Mouse (Mus musculus): ENCODE results near the gene Golgb1. TPM values are rescaled to one million over a fixed set of nuclear protein-coding genes. Genes with fewer than 3 reads are reported as not detected.

Golgb1 gene
- polyA plus RNA-seq, 1 experiment = 56.0 TPM

- no peak overlapping the region for H3K4me3 ChIP-seq (ENCODE audit: insufficient read depth, low read length)
- TF ChIP-seq CTCF (IDR thresholded peaks at IDR 0.05; ENCODE audit: extremely low read depth, insufficient read depth, low read length) (no peak), POLR2A (IDR thresholded peaks at IDR 0.05; ENCODE audit: extremely low read depth, insufficient read depth, low read length) (no peak)
- H3K27ac ChIP-seq (ENCODE audit: insufficient read depth, low read length) = no peak overlapping the region
- no peaks in the 10 kb centered on the region for H3K4me1 ChIP-seq (ENCODE audit: control insufficient read depth, insufficient read depth, low read length)
Measured at GRCm38 (mm10) chr16:36911909-36912308, 37.0 kb downstream of the Golgb1 start.

- H3K4me1 ChIP-seq (ENCODE audit: control insufficient read depth, insufficient read depth, low read length) = no peaks in the 10 kb centered on the region
Measured at GRCm38 (mm10) chr16:36912311-36912710, 37.4 kb downstream of the Golgb1 start.

GRCm38 (mm10) chr16:36914195-36914594 is 39.3 kb downstream of the Golgb1 start:
- TF ChIP-seq CTCF (IDR thresholded peaks at IDR 0.05; ENCODE audit: extremely low read depth, insufficient read depth, low read length) = no peak
- no peak for TF ChIP-seq POLR2A (IDR thresholded peaks at IDR 0.05; ENCODE audit: extremely low read depth, insufficient read depth, low read length)
- no peak overlapping the region for H3K27ac ChIP-seq (ENCODE audit: insufficient read depth, low read length)

More at GRCm38 (mm10) chr16:36912311-36912710, 37.4 kb downstream of the Golgb1 start:
- Histone ChIP-seq H3K4me3 (ENCODE audit: insufficient read depth, low read length) (no peak overlapping the region), H3K27ac (ENCODE audit: insufficient read depth, low read length) (no peak overlapping the region)
- TF ChIP-seq POLR2A (IDR thresholded peaks at IDR 0.05; ENCODE audit: extremely low read depth, insufficient read depth, low read length) (no peak), CTCF (IDR thresholded peaks at IDR 0.05; ENCODE audit: extremely low read depth, insufficient read depth, low read length) (no peak)

GRCm38 (mm10) chr16:36918505-36918904 is 43.6 kb downstream of the Golgb1 start:
- H3K4me1 ChIP-seq (ENCODE audit: control insufficient read depth, insufficient read depth, low read length) = peaks cover 4% of the 10 kb centered on the region; the same call in 1 of the 2 replicates
- no peak overlapping the region for H3K4me3 ChIP-seq (ENCODE audit: insufficient read depth, low read length)
- H3K27ac ChIP-seq (ENCODE audit: insufficient read depth, low read length) = no peak overlapping the region
- no peak for TF ChIP-seq POLR2A (IDR thresholded peaks at IDR 0.05; ENCODE audit: extremely low read depth, insufficient read depth, low read length)
- TF ChIP-seq CTCF (IDR thresholded peaks at IDR 0.05; ENCODE audit: extremely low read depth, insufficient read depth, low read length) = no peak

More at GRCm38 (mm10) chr16:36914195-36914594, 39.3 kb downstream of the Golgb1 start:
- H3K4me1 ChIP-seq (ENCODE audit: control insufficient read depth, insufficient read depth, low read length) = no peaks in the 10 kb centered on the region
- H3K4me3 ChIP-seq (ENCODE audit: insufficient read depth, low read length) = no peak overlapping the region

GRCm38 (mm10) chr16:36920410-36920809 is 45.5 kb downstream of the Golgb1 start:
- peaks cover 4% of the 10 kb centered on the region; the same call in 1 of the 2 replicates for H3K4me1 ChIP-seq (ENCODE audit: control insufficient read depth, insufficient read depth, low read length)
- no peak overlapping the region for H3K27ac ChIP-seq (ENCODE audit: insufficient read depth, low read length)
- H3K4me3 ChIP-seq (ENCODE audit: insufficient read depth, low read length) = no peak overlapping the region
- TF ChIP-seq CTCF (IDR thresholded peaks at IDR 0.05; ENCODE audit: extremely low read depth, insufficient read depth, low read length) (no peak), POLR2A (IDR thresholded peaks at IDR 0.05; ENCODE audit: extremely low read depth, insufficient read depth, low read length) (no peak)

GRCm38 (mm10) chr16:36921067-36921613 is 46.2 kb downstream of the Golgb1 start:
- Histone ChIP-seq H3K4me3 (ENCODE audit: insufficient read depth, low read length) (no peak overlapping the region), H3K27ac (ENCODE audit: insufficient read depth, low read length) (no peak overlapping the region), H3K4me1 (ENCODE audit: control insufficient read depth, insufficient read depth, low read length) (peaks cover 4% of the 10 kb centered on the region; the same call in 1 of the 2 replicates)
- TF ChIP-seq CTCF (IDR thresholded peaks at IDR 0.05; ENCODE audit: extremely low read depth, insufficient read depth, low read length) = no peak
- no peak for TF ChIP-seq POLR2A (IDR thresholded peaks at IDR 0.05; ENCODE audit: extremely low read depth, insufficient read depth, low read length)

GRCm38 (mm10) chr16:36921980-36922379 is 47.0 kb downstream of the Golgb1 start:
- no peak overlapping the region for H3K27ac ChIP-seq (ENCODE audit: insufficient read depth, low read length)
- TF ChIP-seq POLR2A (IDR thresholded peaks at IDR 0.05; ENCODE audit: extremely low read depth, insufficient read depth, low read length) (no peak), CTCF (IDR thresholded peaks at IDR 0.05; ENCODE audit: extremely low read depth, insufficient read depth, low read length) (no peak)
- H3K4me1 ChIP-seq (ENCODE audit: control insufficient read depth, insufficient read depth, low read length) = peaks cover 4% of the 10 kb centered on the region; the same call in 1 of the 2 replicates
- no peak overlapping the region for H3K4me3 ChIP-seq (ENCODE audit: insufficient read depth, low read length)

GRCm38 (mm10) chr16:36924312-36924711 is 49.4 kb downstream of the Golgb1 start:
- no peak overlapping the region for H3K4me3 ChIP-seq (ENCODE audit: insufficient read depth, low read length)
- H3K27ac ChIP-seq (ENCODE audit: insufficient read depth, low read length) = no peak overlapping the region
- TF ChIP-seq CTCF (IDR thresholded peaks at IDR 0.05; ENCODE audit: extremely low read depth, insufficient read depth, low read length) (no peak), POLR2A (IDR thresholded peaks at IDR 0.05; ENCODE audit: extremely low read depth, insufficient read depth, low read length) (no peak)
- peaks cover 6% of the 10 kb centered on the region; the same call in 1 of the 2 replicates for H3K4me1 ChIP-seq (ENCODE audit: control insufficient read depth, insufficient read depth, low read length)

- no peak for TF ChIP-seq POLR2A (IDR thresholded peaks at IDR 0.05; ENCODE audit: extremely low read depth, insufficient read depth, low read length)
- no peak for TF ChIP-seq CTCF (IDR thresholded peaks at IDR 0.05; ENCODE audit: extremely low read depth, insufficient read depth, low read length)
- H3K27ac ChIP-seq (ENCODE audit: insufficient read depth, low read length) = no peak overlapping the region
- peaks cover 6% of the 10 kb centered on the region; the same call in 1 of the 2 replicates for H3K4me1 ChIP-seq (ENCODE audit: control insufficient read depth, insufficient read depth, low read length)
- H3K4me3 ChIP-seq (ENCODE audit: insufficient read depth, low read length) = no peak overlapping the region
Measured at GRCm38 (mm10) chr16:36925351-36925750, 50.4 kb downstream of the Golgb1 start.

GRCm38 (mm10) chr16:36925797-36926196 is 50.9 kb downstream of the Golgb1 start:
- Histone ChIP-seq H3K27ac (ENCODE audit: insufficient read depth, low read length) (no peak overlapping the region), H3K4me1 (ENCODE audit: control insufficient read depth, insufficient read depth, low read length) (peaks cover 6% of the 10 kb centered on the region; the same call in 1 of the 2 replicates), H3K4me3 (ENCODE audit: insufficient read depth, low read length) (no peak overlapping the region)
- TF ChIP-seq POLR2A (IDR thresholded peaks at IDR 0.05; ENCODE audit: extremely low read depth, insufficient read depth, low read length) (no peak), CTCF (IDR thresholded peaks at IDR 0.05; ENCODE audit: extremely low read depth, insufficient read depth, low read length) (no peak)

All from cortical plate, adult 2 months (tissue).